Comparison of ENCODE assay signal across 22 mouse cellular contexts in genomic region chr16:11583941-11584639, GRCm38 (mm10).
A peak's percentile ranks its signal among the peaks of the same experiment; 100 is the strongest.
DNase-seq lines count a peak whose midpoint lies in the region; ATAC-seq and TF ChIP-seq lines count a peak whose summit lies in the region.
"Had no signal": no experiment of that assay in that cellular context is flagged by ENCODE, and none has a peak within 500 bp of the region (broad histone marks: within the 10 kb centered on the region; RNA-seq: fewer than 3 reads in every experiment).

No protein-coding gene starts in this region.

- intact Hi-C loops in heart, adult 2 months (cut with DNase I) = loop anchor here (5.0 kb wide), 1 partner anchor 57 kb away; no protein-coding TSS in a partner anchor

- no peak overlapping the region for H3K4me3 ChIP-seq in heart, embryonic 12.5 days
- H3K4me3 ChIP-seq in heart, adult 2 months = no peak overlapping the region
- H3K4me3 ChIP-seq in liver, embryonic 11.5 days (ENCODE audit: low read depth, low read length) = no peak overlapping the region
- H3K4me3 ChIP-seq: embryonic facial prominence, embryonic 12.5 days; heart, embryonic 13.5 days; hindbrain, embryonic 15.5 days; left cerebral cortex, adult 2 months; midbrain, embryonic 10.5 days had no signal

- 79% methylated on average over 8 of the region's 8 CpGs for WGBS in heart, embryonic 12.5 days
- WGBS in heart, adult 2 months = 91% methylated on average over 8 of the region's 8 CpGs
- WGBS in liver, embryonic 11.5 days = 62% methylated on average over 8 of the region's 8 CpGs

- no peak for TF ChIP-seq POLR2A in heart, adult 2 months (IDR thresholded peaks at IDR 0.05; ENCODE audit: insufficient read depth, low read depth, low read length)

- ATAC-seq in heart, embryonic 12.5 days (ENCODE audit: insufficient number of reproducible peaks, low FRiP score) = peak; percentile 59; the same call in 1 of the 2 replicates
- ATAC-seq in liver, embryonic 11.5 days (replicated peaks; ENCODE audit: low FRiP score) = peak; percentile 90
- ATAC-seq in megakaryocyte progenitor cell, adult 5-6 weeks (replicated peaks; ENCODE audit: poor library complexity) = peak; percentile 33; the same call in 1 of the 2 replicates
- ATAC-seq: forebrain, postnatal 0 days had no signal

- no peaks in the 10 kb centered on the region for H3K79me2 ChIP-seq in heart, adult 2 months (replicated peaks; ENCODE audit: control insufficient read depth, insufficient read depth, low read length)

- no peaks in the 10 kb centered on the region for H3K27me3 ChIP-seq in heart, embryonic 12.5 days (replicated peaks)
- H3K27me3 ChIP-seq in heart, adult 2 months (ENCODE audit: control insufficient read depth, insufficient read depth, low read length) = no peaks in the 10 kb centered on the region
- H3K27me3 ChIP-seq in liver, embryonic 11.5 days (replicated peaks; ENCODE audit: control insufficient read depth, insufficient read depth, low read length) = no peaks in the 10 kb centered on the region
- H3K27me3 ChIP-seq: embryonic facial prominence, embryonic 12.5 days; heart, embryonic 13.5 days; hindbrain, embryonic 15.5 days had no signal

- TF ChIP-seq EP300 in heart, adult 2 months (IDR thresholded peaks at IDR 0.05; ENCODE audit: insufficient read depth, low read depth, low read length) = no peak

- no peak overlapping the region for H3K9ac ChIP-seq in heart, embryonic 12.5 days
- no peak overlapping the region for H3K9ac ChIP-seq in heart, adult 2 months (ENCODE audit: low read depth, low read length)
- no peak overlapping the region for H3K9ac ChIP-seq in liver, embryonic 11.5 days (ENCODE audit: low read depth, low read length)
- H3K9ac ChIP-seq: embryonic facial prominence, embryonic 12.5 days; forebrain, postnatal 0 days; heart, embryonic 13.5 days; hindbrain, embryonic 15.5 days had no signal

- H3K27ac ChIP-seq in heart, embryonic 12.5 days (ENCODE audit: poor library complexity, severe bottlenecking) = no peak overlapping the region
- H3K27ac ChIP-seq in heart, adult 2 months = no peak overlapping the region
- H3K27ac ChIP-seq in liver, embryonic 11.5 days (ENCODE audit: low read depth, low read length) = peak overlapping the region; percentile 65
- H3K27ac ChIP-seq: embryonic facial prominence, embryonic 12.5 days; heart, embryonic 13.5 days; hindbrain, embryonic 15.5 days; left cerebral cortex, adult 2 months; midbrain, embryonic 10.5 days had no signal

- H3K4me1 ChIP-seq in heart, embryonic 12.5 days (replicated peaks) = peaks cover 51% of the 10 kb centered on the region
- peaks cover 2% of the 10 kb centered on the region; the same call in 1 of the 2 replicates for H3K4me1 ChIP-seq in heart, adult 2 months (ENCODE audit: control insufficient read depth, insufficient read depth, low read length)
- H3K4me1 ChIP-seq in liver, embryonic 11.5 days (replicated peaks; ENCODE audit: control insufficient read depth, insufficient read depth, low read length) = peaks cover 25% of the 10 kb centered on the region

- no peak for DNase-seq in heart, adult 2 months
- peak; percentile 75 for DNase-seq in c-Kit-positive CD71-positive TER-119-positive erythroid progenitor cells, embryonic 14.5 days (ENCODE audit: low spot score)
- DNase-seq in liver, embryonic 11.5 days (ENCODE audit: low spot score) = no peak
- no peak for DNase-seq in kidney, adult 9 months
- DNase-seq in right cerebral cortex, postnatal 4 days = no peak
- DNase-seq in lung, postnatal 10 days = no peak
- DNase-seq: adrenal gland, postnatal 36 days; cerebellum, adult 9-10 months; forebrain, postnatal 0 days; gastrocnemius, postnatal 36 days; heart, postnatal 36 days; kidney, adult 18-20 months; kidney, postnatal 10 days; lung, adult 2 months; lung, postnatal 36 days had no signal

- H3K9me3 ChIP-seq in heart, embryonic 12.5 days (replicated peaks) = 0 out of 2 replicates have a peak, but pooled peaks cover 4% of the 10 kb centered on the region
- no peaks in the 10 kb centered on the region for H3K9me3 ChIP-seq in liver, embryonic 11.5 days (ENCODE audit: control insufficient read depth, low read length)
- H3K9me3 ChIP-seq: embryonic facial prominence, embryonic 12.5 days; heart, embryonic 13.5 days; hindbrain, embryonic 15.5 days; midbrain, embryonic 10.5 days had no signal

- TF ChIP-seq CTCF in heart, adult 2 months (IDR thresholded peaks at IDR 0.05) = no peak

- no peaks in the 10 kb centered on the region for H3K36me3 ChIP-seq in heart, embryonic 12.5 days
- no peaks in the 10 kb centered on the region for H3K36me3 ChIP-seq in heart, adult 2 months (ENCODE audit: control insufficient read depth, insufficient read depth, low read length)
- no peaks in the 10 kb centered on the region; the same call in 1 of the 2 replicates for H3K36me3 ChIP-seq in liver, embryonic 11.5 days (ENCODE audit: control insufficient read depth, insufficient read depth, low read length)
- H3K36me3 ChIP-seq: embryonic facial prominence, embryonic 12.5 days; heart, embryonic 13.5 days; hindbrain, embryonic 15.5 days; midbrain, embryonic 10.5 days had no signal

- no peak overlapping the region for H3K4me2 ChIP-seq in heart, embryonic 12.5 days
- H3K4me2 ChIP-seq in liver, embryonic 11.5 days = peak overlapping the region; percentile 36; the same call in 1 of the 2 replicates
- H3K4me2 ChIP-seq: embryonic facial prominence, embryonic 12.5 days; heart, embryonic 13.5 days; hindbrain, embryonic 15.5 days had no signal

Comparison
In these comparisons a context has a peak if more than half of its experiments do, and no peak if none do; other contexts are left out.
1. ATAC-seq: peak in every context shown above with its lines; median percentile 90 in liver, embryonic 11.5 days; 59 in heart, embryonic 12.5 days; 33 in megakaryocyte progenitor cell, adult 5-6 weeks.